Mouse (Mus musculus) leukemia stem cell, adult 10-12 weeks (primary cell): Measurements from ENCODE around the gene Olfr639. TPM values are rescaled to one million over a fixed set of nuclear protein-coding genes. Genes with fewer than 3 reads are reported as not detected.

ENCODE experiments used
- polyA plus RNA-seq: library from polyadenylated mRNA; stranded (reverse); fragments of >175 nt; gene quantifications from 2 replicates; pipeline ENCODE4 v1.2.3, GENCODE M21; 2012; ENCODE audit warnings: low replicate concordance

Gene Olfr639
- 0.02 TPM in 1 of 2 replicates, not detected in the other for polyA plus RNA-seq

DNA sequence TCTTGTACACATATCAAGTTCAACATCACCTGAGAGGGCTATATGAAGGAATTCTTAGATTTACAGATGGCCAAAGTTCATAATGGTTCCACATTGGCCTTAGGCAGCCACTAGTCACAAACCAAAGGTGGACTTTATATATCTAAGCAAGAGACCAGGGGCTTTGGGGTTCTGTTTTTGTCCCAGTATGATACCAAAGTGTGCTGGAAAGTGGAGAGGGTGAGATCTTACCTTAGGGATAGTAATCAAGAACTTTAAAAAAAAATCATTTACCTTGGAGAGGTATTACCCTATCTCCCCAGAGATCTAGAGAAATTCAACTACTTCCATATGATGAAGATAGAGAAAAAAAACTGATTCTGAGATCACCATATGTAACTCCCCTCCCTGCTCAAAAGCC is at the start of gene Olfr639:
TSS of gene Olfr639 (minus strand) at position 101 of the 400 bp plus-strand sequence.

DNA sequence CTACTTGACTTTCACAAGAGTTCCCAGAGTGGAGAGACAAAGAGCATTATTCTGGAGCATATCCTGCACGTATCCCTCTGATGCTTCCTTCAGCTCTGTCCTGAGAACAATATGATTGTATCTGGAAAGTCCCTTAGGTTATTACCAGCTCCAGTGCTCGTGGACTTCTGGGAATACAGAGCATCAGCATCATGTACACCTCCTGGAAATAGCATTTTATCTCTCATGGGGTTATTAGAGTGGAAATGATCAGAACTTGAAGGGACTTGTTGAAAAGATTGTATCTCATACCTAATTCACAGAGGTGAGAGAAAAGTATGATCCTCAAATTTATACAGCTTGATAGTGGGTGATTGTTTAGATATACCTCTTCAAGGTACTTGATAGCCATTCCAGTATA is 44.2 kb upstream of the Olfr639 start, which contains the start of gene 4930516K23Rik:
TSS of gene 4930516K23Rik (minus strand) at position 101 of the 400 bp plus-strand sequence.

DNA sequence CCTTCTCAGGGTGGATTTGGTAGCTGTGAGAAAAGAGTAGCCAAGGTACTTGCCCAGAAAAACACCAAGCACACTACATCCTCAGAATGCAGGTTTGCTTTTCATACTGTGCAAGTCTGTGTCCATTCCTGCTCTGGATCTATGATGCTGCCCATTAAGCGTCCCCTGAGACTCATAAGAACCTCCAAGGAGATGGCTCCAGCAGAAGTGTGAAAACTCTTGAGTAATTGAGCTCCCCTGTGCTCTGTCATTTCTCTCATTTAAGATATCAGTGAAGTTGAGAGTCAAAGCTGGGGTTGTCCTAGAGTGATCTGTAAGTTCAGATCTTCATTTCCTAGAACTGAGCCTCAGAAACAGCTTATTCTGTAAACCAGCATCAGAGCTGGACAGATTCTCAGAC is 35.5 kb upstream of the Olfr639 start, which contains the start of gene Olfr642:
TSS of gene Olfr642 (minus strand) at position 101 of the 400 bp plus-strand sequence.

GRCm38 (mm10) chr7:104035145-104035544 is 18.0 kb upstream of the Olfr639 start, which contains the start of gene Olfr641:
Gene Olfr641 (plus strand): TSS chr7:104035445.

GRCm38 (mm10) chr7:104025473-104025872 is 8.4 kb upstream of the Olfr639 start, which contains the start of gene Olfr640:
Gene Olfr640 (minus strand): TSS chr7:104025573.

GRCm38 (mm10) chr7:103998446-103998845 is 18.7 kb downstream of the Olfr639 start, which contains the start of gene Olfr638:
Gene Olfr638 (plus strand): TSS chr7:103998746.

DNA sequence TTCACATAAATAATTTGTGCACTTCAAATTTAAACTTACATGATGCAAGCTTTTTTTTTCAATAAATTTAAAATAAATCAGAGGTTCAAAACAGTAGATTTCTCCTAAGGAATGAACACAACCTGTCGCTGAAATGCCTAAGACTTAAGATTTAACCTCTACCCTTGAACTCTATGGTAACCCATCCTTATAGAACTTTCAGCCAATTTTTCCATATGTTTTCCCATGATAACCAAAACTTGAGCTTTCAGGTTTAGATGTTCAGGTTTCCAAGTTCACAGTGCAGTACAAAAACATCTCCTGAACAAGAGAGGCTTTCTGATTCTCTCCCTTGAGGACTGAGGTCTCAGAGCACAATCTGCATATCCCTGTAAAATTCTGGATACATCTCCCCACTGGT is 46.3 kb downstream of the Olfr639 start, which contains the start of gene Olfr635:
TSS of gene Olfr635 (plus strand) at position 301 of the 400 bp plus-strand sequence.

Other genes starting within 250 kb of the Olfr639 start
- gene Olfr69, start 245.7 kb downstream of the Olfr639 start, polyA plus RNA-seq = not detected in 2 replicates
- gene Olfr68, start 237.6 kb downstream of the Olfr639 start, polyA plus RNA-seq = not detected in 2 replicates
- gene Olfr67, start 225.5 kb downstream of the Olfr639 start, polyA plus RNA-seq = not detected in 2 replicates
- 68.2 and 1,476 TPM in 2 replicates for gene Hbb-bt, start 203.3 kb downstream of the Olfr639 start, polyA plus RNA-seq
- gene Hbb-bs, start 189.2 kb downstream of the Olfr639 start, polyA plus RNA-seq = 16,372 and 30,425 TPM in 2 replicates
- gene Hbb-bh2, start 176.8 kb downstream of the Olfr639 start, polyA plus RNA-seq = not detected in 2 replicates
- not detected in 2 replicates for gene Hbb-bh1, start 174.1 kb downstream of the Olfr639 start, polyA plus RNA-seq
- gene Hbb-y, start 164.1 kb downstream of the Olfr639 start, polyA plus RNA-seq = not detected in 2 replicates
- not detected in 2 replicates for gene Olfr66, start 131.1 kb downstream of the Olfr639 start, polyA plus RNA-seq
- gene Olfr64, start 122.8 kb downstream of the Olfr639 start, polyA plus RNA-seq = not detected in 2 replicates
- gene Olfr65, start 113.8 kb downstream of the Olfr639 start, polyA plus RNA-seq = not detected in 2 replicates
- 0.38 TPM in 1 of 2 replicates, not detected in the other for gene Olfr631, start 88.5 kb downstream of the Olfr639 start, polyA plus RNA-seq
- gene Olfr632, start 83.0 kb downstream of the Olfr639 start, polyA plus RNA-seq = not detected in 2 replicates
- not detected in 2 replicates for gene Olfr633, start 72.9 kb downstream of the Olfr639 start, polyA plus RNA-seq
- not detected in 2 replicates for gene Olfr635, start 46.2 kb downstream of the Olfr639 start, polyA plus RNA-seq
- not detected in 2 replicates for gene Olfr638, start 18.6 kb downstream of the Olfr639 start, polyA plus RNA-seq
- gene Olfr640, start 8.3 kb upstream of the Olfr639 start, polyA plus RNA-seq = 0.08 TPM in 1 of 2 replicates, not detected in the other
- not detected in 2 replicates for gene Olfr641, start 18.1 kb upstream of the Olfr639 start, polyA plus RNA-seq
- not detected in 2 replicates for gene Olfr642, start 35.4 kb upstream of the Olfr639 start, polyA plus RNA-seq
- not detected in 2 replicates for gene 4930516K23Rik, start 44.1 kb upstream of the Olfr639 start, polyA plus RNA-seq
- gene Olfr644, start 54.6 kb upstream of the Olfr639 start, polyA plus RNA-seq = not detected in 2 replicates
- gene Olfr645, start 68.2 kb upstream of the Olfr639 start, polyA plus RNA-seq = not detected in 2 replicates
- not detected in 2 replicates for gene Olfr646, start 87.6 kb upstream of the Olfr639 start, polyA plus RNA-seq
- gene Ubqln5, start 112.5 kb upstream of the Olfr639 start, polyA plus RNA-seq = not detected in 2 replicates
- gene Olfr643, start 120.1 kb upstream of the Olfr639 start, polyA plus RNA-seq = not detected in 2 replicates
- not detected in 2 replicates for gene Ubqln3, start 126.0 kb upstream of the Olfr639 start, polyA plus RNA-seq
- not detected in 2 replicates for gene Ubqlnl, start 133.3 kb upstream of the Olfr639 start, polyA plus RNA-seq
- gene Olfm5, start 147.5 kb upstream of the Olfr639 start, polyA plus RNA-seq = not detected in 2 replicates
- gene Olfr648, start 166.1 kb upstream of the Olfr639 start, polyA plus RNA-seq = not detected in 2 replicates
- gene Olfr649, start 178.7 kb upstream of the Olfr639 start, polyA plus RNA-seq = not detected in 2 replicates
- gene Trim6, start 201.5 kb upstream of the Olfr639 start, polyA plus RNA-seq = not detected in 2 replicates
- 0.09 TPM in 1 of 2 replicates, not detected in the other for gene Trim34a, start 227.2 kb upstream of the Olfr639 start, polyA plus RNA-seq